Mouse (Mus musculus): ENCODE measurements at regions not wholly inside any gene's neighbourhood (a gene's known extent, or its start where the extent isn't known, plus 50 kb on each side); places are given as distances from the start of the nearest gene placed in this dataset.

- TF ChIP-seq MYOD1 (IDR thresholded peaks at IDR 0.05; ENCODE audit: control insufficient read depth in 1 of 3, insufficient read length in 2 of 3, low read depth in 2 of 3) (no peak), POLR2AphosphoS2 (IDR thresholded peaks at IDR 0.05; ENCODE audit: insufficient read length, low read depth) (no peak), E2F4 (IDR thresholded peaks at IDR 0.05; ENCODE audit: insufficient read depth) (no peak), MYOG (IDR thresholded peaks at IDR 0.05; ENCODE audit: control insufficient read depth in 1 of 3, insufficient read depth in 1 of 3, insufficient read length in 2 of 3, low read depth in 2 of 3) (no peak), TCF3 (IDR thresholded peaks at IDR 0.05; ENCODE audit: insufficient read length, low read depth) (no peak), TCF12 (IDR thresholded peaks at IDR 0.05; ENCODE audit: insufficient read depth, poor library complexity, severe bottlenecking) (no peak), MAX (IDR thresholded peaks at IDR 0.05; ENCODE audit: low read depth) (no peak), CEBPB (IDR thresholded peaks at IDR 0.05; ENCODE audit: insufficient read depth, poor library complexity, severe bottlenecking) (no peak), POLR2A (IDR thresholded peaks at IDR 0.05; ENCODE audit: insufficient read length, low read depth) (no peak), REST (IDR thresholded peaks at IDR 0.05; ENCODE audit: insufficient read depth, insufficient read length) (no peak), SRF (IDR thresholded peaks at IDR 0.05; ENCODE audit: control insufficient read depth, insufficient read length, low read depth) (no peak), USF1 (IDR thresholded peaks at IDR 0.05; ENCODE audit: low read depth) (no peak)
- no peaks in the 10 kb centered on the region for H3K79me2 ChIP-seq (ENCODE audit: control insufficient read depth, insufficient read depth)
- no peak overlapping the region for H3K4me3 ChIP-seq
- H3K4me2 ChIP-seq (ENCODE audit: low read depth) = peak overlapping the region; percentile 52
- H3K27me3 ChIP-seq (ENCODE audit: control insufficient read depth, insufficient read depth, insufficient read length) = no peaks in the 10 kb centered on the region
- no peaks in the 10 kb centered on the region for H3K36me3 ChIP-seq (ENCODE audit: control insufficient read depth, insufficient read depth)
- no peak overlapping the region for H3ac ChIP-seq (ENCODE audit: control insufficient read depth, insufficient read length)
These were observed 131.2 kb downstream of the Mterf1b start for GRCm38 (mm10) chr5:4323387-4323704.

GRCm38 (mm10) chr5:4325813-4326212 is 133.6 kb downstream of the Mterf1b start:
- TF ChIP-seq E2F4 (IDR thresholded peaks at IDR 0.05; ENCODE audit: insufficient read depth) = no peak
- no peak for TF ChIP-seq SRF (IDR thresholded peaks at IDR 0.05; ENCODE audit: control insufficient read depth, insufficient read length, low read depth)
- TF ChIP-seq TCF3 (IDR thresholded peaks at IDR 0.05; ENCODE audit: insufficient read length, low read depth) = no peak
- TF ChIP-seq TCF12 (IDR thresholded peaks at IDR 0.05; ENCODE audit: insufficient read depth, poor library complexity, severe bottlenecking) = no peak
- no peak for TF ChIP-seq MYOG (IDR thresholded peaks at IDR 0.05; ENCODE audit: control insufficient read depth in 1 of 3, insufficient read depth in 1 of 3, insufficient read length in 2 of 3, low read depth in 2 of 3)
- TF ChIP-seq POLR2AphosphoS2 (IDR thresholded peaks at IDR 0.05; ENCODE audit: insufficient read length, low read depth) = no peak
- no peak for TF ChIP-seq REST (IDR thresholded peaks at IDR 0.05; ENCODE audit: insufficient read depth, insufficient read length)
- TF ChIP-seq CEBPB (IDR thresholded peaks at IDR 0.05; ENCODE audit: insufficient read depth, poor library complexity, severe bottlenecking) = no peak
- TF ChIP-seq MAX (IDR thresholded peaks at IDR 0.05; ENCODE audit: low read depth) = no peak
- TF ChIP-seq USF1 (IDR thresholded peaks at IDR 0.05; ENCODE audit: low read depth) = no peak
- no peak for TF ChIP-seq POLR2A (IDR thresholded peaks at IDR 0.05; ENCODE audit: insufficient read length, low read depth)
- TF ChIP-seq MYOD1 (IDR thresholded peaks at IDR 0.05; ENCODE audit: control insufficient read depth in 1 of 3, insufficient read length in 2 of 3, low read depth in 2 of 3) = no peak
- Histone ChIP-seq H3K4me3 (no peak overlapping the region), H3ac (ENCODE audit: control insufficient read depth, insufficient read length) (no peak overlapping the region), H3K27me3 (ENCODE audit: control insufficient read depth, insufficient read depth, insufficient read length) (no peaks in the 10 kb centered on the region), H3K4me2 (ENCODE audit: low read depth) (peak overlapping the region; percentile 2), H3K36me3 (ENCODE audit: control insufficient read depth, insufficient read depth) (no peaks in the 10 kb centered on the region), H3K79me2 (ENCODE audit: control insufficient read depth, insufficient read depth) (no peaks in the 10 kb centered on the region)

- Histone ChIP-seq H3K27me3 (ENCODE audit: control insufficient read depth, insufficient read depth, insufficient read length) (no peaks in the 10 kb centered on the region), H3K4me2 (ENCODE audit: low read depth) (no peak overlapping the region), H3K4me3 (no peak overlapping the region), H3K36me3 (ENCODE audit: control insufficient read depth, insufficient read depth) (no peaks in the 10 kb centered on the region), H3ac (ENCODE audit: control insufficient read depth, insufficient read length) (no peak overlapping the region), H3K79me2 (ENCODE audit: control insufficient read depth, insufficient read depth) (no peaks in the 10 kb centered on the region)
- no peak for TF ChIP-seq MYOG (IDR thresholded peaks at IDR 0.05; ENCODE audit: control insufficient read depth in 1 of 3, insufficient read depth in 1 of 3, insufficient read length in 2 of 3, low read depth in 2 of 3)
- TF ChIP-seq REST (IDR thresholded peaks at IDR 0.05; ENCODE audit: insufficient read depth, insufficient read length) = no peak
- no peak for TF ChIP-seq MYOD1 (IDR thresholded peaks at IDR 0.05; ENCODE audit: control insufficient read depth in 1 of 3, insufficient read length in 2 of 3, low read depth in 2 of 3)
- no peak for TF ChIP-seq USF1 (IDR thresholded peaks at IDR 0.05; ENCODE audit: low read depth)
These were observed 134.3 kb downstream of the Mterf1b start for GRCm38 (mm10) chr5:4326309-4327014.

GRCm38 (mm10) chr5:4335683-4336082 is 143.5 kb downstream of the Mterf1b start:
- Histone ChIP-seq H3K36me3 (ENCODE audit: control insufficient read depth, insufficient read depth) (no peaks in the 10 kb centered on the region), H3K4me2 (ENCODE audit: low read depth) (no peak overlapping the region), H3K27me3 (ENCODE audit: control insufficient read depth, insufficient read depth, insufficient read length) (no peaks in the 10 kb centered on the region), H3ac (ENCODE audit: control insufficient read depth, insufficient read length) (no peak overlapping the region), H3K79me2 (ENCODE audit: control insufficient read depth, insufficient read depth) (no peaks in the 10 kb centered on the region), H3K4me3 (no peak overlapping the region)
- TF ChIP-seq MYOD1 (IDR thresholded peaks at IDR 0.05; ENCODE audit: control insufficient read depth in 1 of 3, insufficient read length in 2 of 3, low read depth in 2 of 3) = no peak
- no peak for TF ChIP-seq MAX (IDR thresholded peaks at IDR 0.05; ENCODE audit: low read depth)
- no peak for TF ChIP-seq POLR2A (IDR thresholded peaks at IDR 0.05; ENCODE audit: insufficient read length, low read depth)
- TF ChIP-seq CEBPB (IDR thresholded peaks at IDR 0.05; ENCODE audit: insufficient read depth, poor library complexity, severe bottlenecking) = no peak
- TF ChIP-seq SRF (IDR thresholded peaks at IDR 0.05; ENCODE audit: control insufficient read depth, insufficient read length, low read depth) = no peak
- TF ChIP-seq TCF12 (IDR thresholded peaks at IDR 0.05; ENCODE audit: insufficient read depth, poor library complexity, severe bottlenecking) = no peak
- no peak for TF ChIP-seq E2F4 (IDR thresholded peaks at IDR 0.05; ENCODE audit: insufficient read depth)
- TF ChIP-seq MYOG (IDR thresholded peaks at IDR 0.05; ENCODE audit: control insufficient read depth in 1 of 3, insufficient read depth in 1 of 3, insufficient read length in 2 of 3, low read depth in 2 of 3) = no peak

GRCm38 (mm10) chr5:4341956-4342355 is 149.8 kb downstream of the Mterf1b start:
- Histone ChIP-seq H3K27me3 (ENCODE audit: control insufficient read depth, insufficient read depth, insufficient read length) (no peaks in the 10 kb centered on the region), H3K36me3 (ENCODE audit: control insufficient read depth, insufficient read depth) (no peaks in the 10 kb centered on the region), H3K79me2 (ENCODE audit: control insufficient read depth, insufficient read depth) (no peaks in the 10 kb centered on the region), H3K4me3 (no peak overlapping the region), H3ac (ENCODE audit: control insufficient read depth, insufficient read length) (no peak overlapping the region), H3K4me2 (ENCODE audit: low read depth) (no peak overlapping the region)
- TF ChIP-seq POLR2A (IDR thresholded peaks at IDR 0.05; ENCODE audit: insufficient read length, low read depth) = no peak
- no peak for TF ChIP-seq MAX (IDR thresholded peaks at IDR 0.05; ENCODE audit: low read depth)
- no peak for TF ChIP-seq TCF12 (IDR thresholded peaks at IDR 0.05; ENCODE audit: insufficient read depth, poor library complexity, severe bottlenecking)
- TF ChIP-seq E2F4 (IDR thresholded peaks at IDR 0.05; ENCODE audit: insufficient read depth) = no peak
- TF ChIP-seq MYOD1 (IDR thresholded peaks at IDR 0.05; ENCODE audit: control insufficient read depth in 1 of 3, insufficient read length in 2 of 3, low read depth in 2 of 3) = no peak
- no peak for TF ChIP-seq POLR2AphosphoS2 (IDR thresholded peaks at IDR 0.05; ENCODE audit: insufficient read length, low read depth)
- no peak for TF ChIP-seq MYOG (IDR thresholded peaks at IDR 0.05; ENCODE audit: control insufficient read depth in 1 of 3, insufficient read depth in 1 of 3, insufficient read length in 2 of 3, low read depth in 2 of 3)
- no peak for TF ChIP-seq CEBPB (IDR thresholded peaks at IDR 0.05; ENCODE audit: insufficient read depth, poor library complexity, severe bottlenecking)
- no peak for TF ChIP-seq SRF (IDR thresholded peaks at IDR 0.05; ENCODE audit: control insufficient read depth, insufficient read length, low read depth)
- no peak for TF ChIP-seq TCF3 (IDR thresholded peaks at IDR 0.05; ENCODE audit: insufficient read length, low read depth)
- TF ChIP-seq REST (IDR thresholded peaks at IDR 0.05; ENCODE audit: insufficient read depth, insufficient read length) = no peak
- no peak for TF ChIP-seq USF1 (IDR thresholded peaks at IDR 0.05; ENCODE audit: low read depth)

Data from myocyte (in vitro differentiated cells).